Mouse (Mus musculus) heart, embryonic 12.5 days (tissue): ENCODE results near the gene Nuak2. TPM values are rescaled to one million over a fixed set of nuclear protein-coding genes. Genes with fewer than 3 reads are reported as not detected.

Source experiments
- ATAC-seq: fragments of 200-750 bp; cut with Nextera tagmentation; 2 replicates; pipeline ENCODE4 v1.8.0; 2017; ENCODE audit warnings: moderate TSS enrichment, moderate library complexity; ENCODE audit not compliant: insufficient number of reproducible peaks, low FRiP score
- H3K27ac ChIP-seq: fragments of 300-500 bp; sonication (generic); 2 replicates; pipeline ENCODE4 v1.5.1; 2016; ENCODE audit warnings: mild to moderate bottlenecking, moderate library complexity; ENCODE audit not compliant: poor library complexity, severe bottlenecking
- H3K27me3 ChIP-seq: fragments of 300-500 bp; sonication (generic); replicated peaks from 2 replicates; pipeline ENCODE4 v1.6.1; 2016; ENCODE audit warnings: mild to moderate bottlenecking, moderate library complexity
- H3K36me3 ChIP-seq: fragments of 300-500 bp; sonication (generic); 2 replicates; pipeline ENCODE4 v1.6.1; 2016; ENCODE audit warnings: mild to moderate bottlenecking, moderate library complexity
- H3K4me1 ChIP-seq: fragments of 300-500 bp; sonication (generic); replicated peaks from 2 replicates; pipeline ENCODE4 v1.6.1; 2016; ENCODE audit warnings: mild to moderate bottlenecking
- H3K4me2 ChIP-seq: fragments of 300-500 bp; sonication (generic); 2 replicates; pipeline ENCODE4 v1.6.1; 2016; ENCODE audit warnings: mild to moderate bottlenecking, moderate library complexity
- H3K4me3 ChIP-seq: fragments of 300-500 bp; sonication (generic); 2 replicates; pipeline ENCODE4 v1.5.1; 2016; ENCODE audit warnings: mild to moderate bottlenecking
- H3K9ac ChIP-seq: fragments of 300-500 bp; sonication (generic); 2 replicates; pipeline ENCODE4 v1.6.1; 2016; ENCODE audit warnings: mild to moderate bottlenecking, moderate library complexity
- H3K9me3 ChIP-seq: fragments of 300-500 bp; sonication (generic); replicated peaks from 2 replicates; pipeline ENCODE4 v1.6.1; 2016; ENCODE audit warnings: mild to moderate bottlenecking, moderate library complexity
- WGBS: fragments of 180-500 bp; shearing (Covaris S2); methylation state at CpG from one replicate; pipeline ENCODE4 v1.1.7; 2016; 5-methylcytosine and 5-hydroxymethylcytosine counted together
- polyA plus RNA-seq: library from polyadenylated mRNA; unstranded; fragments of >200 nt; fragmentation: Nextera tagmentation; extraction: Ambion mirVana; gene quantifications from 2 replicates; pipeline ENCODE4 v1.2.1, GENCODE M21; 2016

Nuak2 gene
- polyA plus RNA-seq, 1 experiment from 2014 or later: 2.6 TPM

- Histone ChIP-seq H3K9ac (no peak overlapping the region), H3K27me3 (no peaks in the 10 kb centered on the region), H3K9me3 (no peaks in the 10 kb centered on the region), H3K27ac (no peak overlapping the region), H3K4me2 (no peak overlapping the region), H3K4me1 (peaks cover 21% of the 10 kb centered on the region), H3K4me3 (no peak overlapping the region), H3K36me3 (peaks cover 14% of the 10 kb centered on the region; the same call in 1 of the 2 replicates)
- 85% methylated on average over 3 of the region's 3 CpGs for WGBS
- ATAC-seq: no peak
These were observed 12.6 kb downstream of the Nuak2 start for GRCm38 (mm10) chr1:132328565-132328964.

- no peak overlapping the region for H3K4me2 ChIP-seq
- H3K9ac ChIP-seq: no peak overlapping the region
- H3K27me3 ChIP-seq: no peaks in the 10 kb centered on the region
- H3K9me3 ChIP-seq: no peaks in the 10 kb centered on the region
- no peak for ATAC-seq
- 61% methylated on average over 7 of the region's 7 CpGs for WGBS
- no peak overlapping the region for H3K27ac ChIP-seq
- H3K36me3 ChIP-seq: peaks cover 14% of the 10 kb centered on the region; the same call in 1 of the 2 replicates
- H3K4me1 ChIP-seq: peaks cover 32% of the 10 kb centered on the region
- H3K4me3 ChIP-seq: no peak overlapping the region
These were observed 13.7 kb downstream of the Nuak2 start for GRCm38 (mm10) chr1:132329656-132330055.

GRCm38 (mm10) chr1:132330397-132330796 lies 14.5 kb downstream of the Nuak2 start:
- no peak for ATAC-seq
- Histone ChIP-seq H3K9ac (no peak overlapping the region), H3K4me1 (peaks cover 39% of the 10 kb centered on the region), H3K9me3 (no peaks in the 10 kb centered on the region), H3K27ac (no peak overlapping the region), H3K27me3 (no peaks in the 10 kb centered on the region), H3K4me2 (no peak overlapping the region), H3K36me3 (peaks cover 14% of the 10 kb centered on the region; the same call in 1 of the 2 replicates), H3K4me3 (no peak overlapping the region)
- 86% methylated on average over 15 of the region's 15 CpGs for WGBS

GRCm38 (mm10) chr1:132331283-132331682 lies 15.4 kb downstream of the Nuak2 start:
- Histone ChIP-seq H3K27ac (no peak overlapping the region), H3K36me3 (peaks cover 14% of the 10 kb centered on the region; the same call in 1 of the 2 replicates), H3K27me3 (no peaks in the 10 kb centered on the region), H3K9me3 (no peaks in the 10 kb centered on the region), H3K4me3 (no peak overlapping the region), H3K9ac (no peak overlapping the region), H3K4me1 (peaks cover 45% of the 10 kb centered on the region), H3K4me2 (no peak overlapping the region)
- ATAC-seq: no peak
- WGBS: 82% methylated on average over 17 of the region's 17 CpGs

GRCm38 (mm10) chr1:132333201-132333600 lies 17.3 kb downstream of the Nuak2 start:
- ATAC-seq: no peak
- Histone ChIP-seq H3K4me3 (no peak overlapping the region), H3K4me2 (peak overlapping the region; percentile 27; the same call in 1 of the 2 replicates), H3K4me1 (peaks cover 49% of the 10 kb centered on the region), H3K36me3 (peaks cover 13% of the 10 kb centered on the region; the same call in 1 of the 2 replicates), H3K27ac (no peak overlapping the region), H3K9ac (no peak overlapping the region), H3K27me3 (no peaks in the 10 kb centered on the region), H3K9me3 (no peaks in the 10 kb centered on the region)
- 24% methylated on average over 2 of the region's 2 CpGs for whole genome bisulfite sequencing

- Histone ChIP-seq H3K36me3 (peaks cover 8% of the 10 kb centered on the region; the same call in 1 of the 2 replicates), H3K27me3 (no peaks in the 10 kb centered on the region), H3K27ac (peak overlapping the region; percentile 78), H3K4me2 (peak overlapping the region; percentile 27; the same call in 1 of the 2 replicates), H3K9me3 (no peaks in the 10 kb centered on the region), H3K9ac (no peak overlapping the region), H3K4me1 (peaks cover 53% of the 10 kb centered on the region), H3K4me3 (no peak overlapping the region)
- peak; percentile 77 for ATAC-seq
- WGBS: 6% methylated on average over 4 of the region's 4 CpGs
These were observed 17.8 kb downstream of the Nuak2 start for GRCm38 (mm10) chr1:132333675-132334141.

GRCm38 (mm10) chr1:132334178-132334801 lies 18.4 kb downstream of the Nuak2 start:
- Histone ChIP-seq H3K4me3 (no peak overlapping the region), H3K4me2 (0 out of 2 replicates have a peak overlapping the region, but pooled peaks have one; percentile 27), H3K9ac (0 out of 2 replicates have a peak overlapping the region, but pooled peaks have one; percentile 8), H3K27ac (peak overlapping the region; percentile 78), H3K4me1 (peaks cover 55% of the 10 kb centered on the region), H3K9me3 (no peaks in the 10 kb centered on the region), H3K36me3 (0 out of 2 replicates have a peak, but pooled peaks cover 7% of the 10 kb centered on the region), H3K27me3 (no peaks in the 10 kb centered on the region)
- ATAC-seq: no peak
- 15% methylated on average over 6 of the region's 6 CpGs for WGBS

- WGBS: 37% methylated on average over 12 of the region's 12 CpGs
- Histone ChIP-seq H3K27ac (no peak overlapping the region), H3K4me1 (peaks cover 55% of the 10 kb centered on the region)
These were observed 19.5 kb downstream of the Nuak2 start for GRCm38 (mm10) chr1:132335378-132335965.

GRCm38 (mm10) chr1:132336921-132337320 lies 21.0 kb downstream of the Nuak2 start:
- Histone ChIP-seq H3K27ac (no peak overlapping the region), H3K4me2 (no peak overlapping the region), H3K4me1 (peaks cover 58% of the 10 kb centered on the region), H3K36me3 (0 out of 2 replicates have a peak, but pooled peaks cover 2% of the 10 kb centered on the region), H3K9me3 (no peaks in the 10 kb centered on the region), H3K27me3 (no peaks in the 10 kb centered on the region), H3K9ac (no peak overlapping the region), H3K4me3 (no peak overlapping the region)
- WGBS: 60% methylated on average over 6 of the region's 6 CpGs
- no peak for ATAC-seq

More at GRCm38 (mm10) chr1:132335378-132335965, 19.5 kb downstream of the Nuak2 start:
- Histone ChIP-seq H3K9me3 (no peaks in the 10 kb centered on the region), H3K9ac (no peak overlapping the region), H3K4me2 (no peak overlapping the region), H3K36me3 (0 out of 2 replicates have a peak, but pooled peaks cover 5% of the 10 kb centered on the region), H3K4me3 (no peak overlapping the region), H3K27me3 (no peaks in the 10 kb centered on the region)
- ATAC-seq: no peak

GRCm38 (mm10) chr1:132338027-132338660 lies 22.2 kb downstream of the Nuak2 start:
- Histone ChIP-seq H3K4me3 (no peak overlapping the region), H3K4me2 (no peak overlapping the region), H3K36me3 (no peaks in the 10 kb centered on the region), H3K27me3 (no peaks in the 10 kb centered on the region), H3K4me1 (peaks cover 66% of the 10 kb centered on the region), H3K9ac (0 out of 2 replicates have a peak overlapping the region, but pooled peaks have one; percentile 27), H3K9me3 (no peaks in the 10 kb centered on the region), H3K27ac (no peak overlapping the region)
- WGBS: 26% methylated on average over 7 of the region's 8 CpGs
- ATAC-seq: no peak
